Mouse (Mus musculus) CH12.LX (cell line): ENCODE data around the gene Dusp3.

Source experiments
- CHD1 ChIP-seq: IDR thresholded peaks from 2 replicates; pipeline ENCODE4 v1.6.1; 2012; ENCODE audit warnings: low read depth, low read length, improper control_type of control experiment, inconsistent platforms
- CHD2 ChIP-seq: IDR thresholded peaks from 2 replicates; pipeline ENCODE4 v1.6.1; 2011; ENCODE audit warnings: low read length, improper control_type of control experiment
- CTCF ChIP-seq, 2 experiments: IDR thresholded peaks in 1 of 2; conservative IDR thresholded peaks in 1 of 2; 2 replicates each; pipeline ENCODE4 v1.5.1; 2011 to 2012; ENCODE audit warnings: low read depth in 2 of 2, low read length in 2 of 2, improper control_type of control experiment in 1 of 2, inconsistent platforms in 1 of 2, mild to moderate bottlenecking in 1 of 2, moderate library complexity in 1 of 2
- ETS1 ChIP-seq: conservative IDR thresholded peaks from 2 replicates; pipeline ENCODE4 v1.6.1; 2012; ENCODE audit warnings: low read depth, mild to moderate bottlenecking, inconsistent platforms, low read length, improper control_type of control experiment, moderate library complexity
- GABPA ChIP-seq: IDR thresholded peaks from 2 replicates; pipeline ENCODE4 v1.6.1; 2012; ENCODE audit warnings: low read depth, low read length, improper control_type of control experiment, inconsistent platforms; ENCODE audit not compliant: insufficient replicate concordance
- MAFK ChIP-seq: IDR thresholded peaks from 2 replicates; pipeline ENCODE4 v1.6.1; 2011; ENCODE audit warnings: low read length, improper control_type of control experiment; ENCODE audit not compliant: insufficient replicate concordance
- MAX ChIP-seq: IDR thresholded peaks from 2 replicates; pipeline ENCODE4 v1.6.1; 2011; ENCODE audit warnings: low read length, improper control_type of control experiment
- POLR2A ChIP-seq: IDR thresholded peaks from 2 replicates; pipeline ENCODE4 v1.6.1; 2011; ENCODE audit warnings: low read depth, mild to moderate bottlenecking, improper control_type of control experiment, low read length

DNA sequence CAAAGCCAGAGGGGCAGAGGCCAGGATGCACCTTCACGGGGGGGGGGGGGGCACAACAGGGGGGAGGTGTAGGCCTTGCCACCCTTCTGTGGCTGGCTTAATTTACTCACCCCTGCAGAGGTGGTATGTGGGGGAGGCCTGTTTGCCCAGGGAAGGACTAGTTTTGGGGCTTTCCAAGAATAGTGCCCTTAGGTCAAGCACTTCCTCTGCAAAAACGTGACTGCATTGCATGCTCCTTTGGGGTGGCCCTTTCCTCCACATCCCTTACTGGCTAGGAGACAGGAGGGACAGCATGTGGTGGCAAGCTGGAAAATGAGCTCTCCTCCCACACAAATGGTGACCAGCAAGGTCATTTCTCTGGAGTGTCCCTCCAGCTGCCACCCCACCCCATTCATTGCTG is 21.3 kb downstream of the Dusp3 start:
- no peak for TF ChIP-seq CHD1
- TF ChIP-seq MAFK: no peak
- TF ChIP-seq MAX: no peak
- TF ChIP-seq POLR2A: no peak
- no peak for TF ChIP-seq CTCF (conservative IDR thresholded peaks at IDR 0.05 in 1 of 2, IDR thresholded peaks at IDR 0.05 in 1 of 2; ENCODE audit: low read depth in 2 of 2, low read length in 2 of 2)
- TF ChIP-seq CHD2: no peak
- TF ChIP-seq ETS1: no peak
- no peak for TF ChIP-seq GABPA
